Mouse (Mus musculus) liver, embryonic 13.5 days (tissue): Measurements from ENCODE around the gene Cyp2d34. TPM values are rescaled to one million over a fixed set of nuclear protein-coding genes. Genes with fewer than 3 reads are reported as not detected.

Experiments used
- ATAC-seq: fragments of 200-750 bp; cut with Nextera tagmentation; 2 replicates; pipeline ENCODE4 v1.8.0; 2017; ENCODE audit warnings: low read depth, mild to moderate bottlenecking, moderate number of reproducible peaks, moderate library complexity
- DNase-seq: peaks from one replicate; pipeline ENCODE4 v3.0.0; 2022
- H3K27ac ChIP-seq: fragments of 300-500 bp; sonication (generic); 2 replicates; pipeline ENCODE4 v1.5.1; 2015; ENCODE audit warnings: moderate library complexity, mild to moderate bottlenecking, inconsistent platforms
- H3K27me3 ChIP-seq: fragments of 300-500 bp; sonication (generic); 2 replicates; pipeline ENCODE4 v1.6.1; 2015; ENCODE audit warnings: mild to moderate bottlenecking, inconsistent platforms
- H3K36me3 ChIP-seq: fragments of 300-500 bp; sonication (generic); 2 replicates; pipeline ENCODE4 v1.6.1; 2015; ENCODE audit warnings: mild to moderate bottlenecking, inconsistent platforms
- H3K4me1 ChIP-seq: fragments of 300-500 bp; sonication (generic); replicated peaks from 2 replicates; pipeline ENCODE4 v1.6.1; 2015; ENCODE audit warnings: inconsistent platforms
- H3K4me2 ChIP-seq: fragments of 300-500 bp; sonication (generic); 2 replicates; pipeline ENCODE4 v1.6.1; 2015; ENCODE audit warnings: inconsistent platforms, mild to moderate bottlenecking, moderate library complexity
- H3K4me3 ChIP-seq: fragments of 300-500 bp; sonication (generic); replicated peaks from 2 replicates; pipeline ENCODE4 v1.5.1; 2015; ENCODE audit warnings: mild to moderate bottlenecking, inconsistent platforms
- H3K9ac ChIP-seq: fragments of 300-500 bp; sonication (generic); 2 replicates; pipeline ENCODE4 v1.6.1; 2015; ENCODE audit warnings: mild to moderate bottlenecking, inconsistent platforms
- H3K9me3 ChIP-seq: fragments of 300-500 bp; sonication (generic); replicated peaks from 2 replicates; pipeline ENCODE4 v1.6.1; 2016; ENCODE audit warnings: inconsistent platforms
- WGBS: fragments of 180-500 bp; shearing (Covaris S2); methylation state at CpG from one replicate; pipeline ENCODE4 v1.1.7; 2015; ENCODE audit not compliant: insufficient replicate concordance; 5-methylcytosine and 5-hydroxymethylcytosine counted together
- polyA plus RNA-seq: library from polyadenylated mRNA; unstranded; fragments of >200 nt; fragmentation: Nextera tagmentation; extraction: Ambion mirVana; gene quantifications from 2 replicates; pipeline ENCODE4 v1.2.1, GENCODE M21; 2015

The Cyp2d34 gene
- polyA plus RNA-seq: not detected in 2 replicates

DNA sequence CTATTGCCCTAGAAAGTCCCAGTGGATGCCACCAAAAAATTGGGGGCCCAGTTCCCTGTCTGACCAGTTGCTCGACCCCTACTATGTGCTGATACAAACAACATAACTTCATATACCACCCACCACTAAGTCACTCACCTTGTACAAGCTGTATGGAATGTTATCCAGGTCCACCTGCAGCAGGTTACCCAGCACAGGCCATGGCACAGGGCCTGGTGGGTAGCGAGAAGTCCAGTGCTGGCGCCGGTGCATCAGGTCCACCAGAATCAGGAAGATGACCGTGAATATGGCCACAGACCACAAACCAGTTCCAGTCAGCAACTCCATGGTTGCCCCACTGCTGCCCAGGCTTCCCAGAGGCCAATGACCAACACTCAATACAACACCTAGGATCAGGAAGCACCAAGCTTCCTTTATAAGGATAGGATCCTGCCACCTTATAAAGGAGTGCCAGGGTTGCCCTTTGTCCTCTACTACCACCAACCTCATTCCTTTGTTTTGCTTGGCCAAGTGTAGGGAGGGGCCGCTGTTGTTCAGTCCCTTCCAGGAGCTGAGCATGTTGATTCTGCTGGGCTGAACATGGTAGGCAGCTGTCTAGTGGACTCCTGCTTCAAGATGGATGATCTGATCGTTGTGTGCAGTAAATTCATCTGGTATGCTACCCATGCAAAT is at the start of gene Cyp2d34:
TSS of gene Cyp2d34 (minus strand) at position 416 of the 672 bp plus-strand sequence.
- no peak within 1 kb of the TSS for H3K27ac ChIP-seq
- no peak within 1 kb of the TSS for H3K9ac ChIP-seq
- 59% methylated on average over 7 of the region's 7 CpGs for WGBS
- ATAC-seq: no peak
- DNase-seq: no peak
- H3K27me3 ChIP-seq: no peaks in the 10 kb centered on the region
- H3K4me1 ChIP-seq: no peaks in the 10 kb centered on the region
- H3K4me3 ChIP-seq: no peak within 1 kb of the TSS
- no peaks in the 10 kb centered on the region for H3K36me3 ChIP-seq
- H3K9me3 ChIP-seq: no peaks in the 10 kb centered on the region; the same call in 1 of the 2 replicates
- no peak within 1 kb of the TSS for H3K4me2 ChIP-seq

DNA sequence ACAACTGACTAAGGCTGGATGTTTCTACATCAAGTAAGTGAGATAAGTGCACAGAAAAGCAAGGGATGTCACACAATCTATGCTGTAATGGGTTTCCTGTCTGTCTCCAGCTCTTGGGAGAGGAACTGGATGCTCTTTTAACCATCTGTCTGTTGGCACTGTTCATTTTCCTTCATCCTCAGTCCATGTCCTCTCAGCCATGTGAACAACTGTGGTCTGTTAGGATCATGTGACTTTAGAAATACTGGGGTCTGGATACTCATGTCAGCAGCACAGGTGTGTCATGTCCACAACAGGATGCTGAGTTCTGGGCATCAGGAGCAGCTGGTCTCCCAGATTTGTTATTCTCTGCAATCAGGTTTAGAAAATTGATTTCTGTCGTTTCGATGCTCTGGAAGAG is 35.6 kb upstream of the Cyp2d34 start:
- Histone ChIP-seq H3K9ac (no peak overlapping the region), H3K9me3 (no peaks in the 10 kb centered on the region)
- WGBS: 58% methylated on average over 2 of the region's 2 CpGs

DNA sequence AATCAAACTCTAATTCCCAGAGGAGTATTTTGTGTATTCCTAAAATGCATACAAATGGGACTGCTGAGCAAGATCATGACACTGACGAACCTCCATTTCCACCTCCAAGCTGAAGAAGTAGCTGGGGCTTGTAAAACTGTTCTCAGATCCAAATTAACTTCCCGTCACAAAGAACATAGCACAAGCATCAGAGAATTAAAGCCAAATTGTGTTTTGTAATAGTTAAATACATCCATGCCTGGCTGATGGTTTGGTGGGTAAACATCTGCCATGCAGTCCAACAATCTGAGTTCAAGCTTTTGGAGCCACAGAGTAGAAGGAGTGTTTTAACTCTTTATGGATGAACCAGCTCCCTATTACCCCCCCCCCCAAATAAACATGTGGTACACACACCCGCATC is 23.6 kb upstream of the Cyp2d34 start:
- H3K27ac ChIP-seq: no peak overlapping the region
- no peak overlapping the region for H3K4me2 ChIP-seq
- DNase-seq (no peak), ATAC-seq (no peak)
- WGBS: 51% methylated on average over 3 of the region's 3 CpGs
- H3K4me1 ChIP-seq: no peaks in the 10 kb centered on the region
- H3K36me3 ChIP-seq: no peaks in the 10 kb centered on the region
- H3K9me3 ChIP-seq: no peaks in the 10 kb centered on the region
- no peak overlapping the region for H3K4me3 ChIP-seq
- H3K9ac ChIP-seq: no peak overlapping the region
- H3K27me3 ChIP-seq: no peaks in the 10 kb centered on the region

More for the DNA sequence above, 35.6 kb upstream of the Cyp2d34 start:
- no peaks in the 10 kb centered on the region for H3K36me3 ChIP-seq
- no peak for ATAC-seq
- H3K4me1 ChIP-seq: no peaks in the 10 kb centered on the region
- no peak overlapping the region for H3K4me2 ChIP-seq
- no peaks in the 10 kb centered on the region for H3K27me3 ChIP-seq
- H3K27ac ChIP-seq: no peak overlapping the region
- DNase-seq: no peak
- no peak overlapping the region for H3K4me3 ChIP-seq

DNA sequence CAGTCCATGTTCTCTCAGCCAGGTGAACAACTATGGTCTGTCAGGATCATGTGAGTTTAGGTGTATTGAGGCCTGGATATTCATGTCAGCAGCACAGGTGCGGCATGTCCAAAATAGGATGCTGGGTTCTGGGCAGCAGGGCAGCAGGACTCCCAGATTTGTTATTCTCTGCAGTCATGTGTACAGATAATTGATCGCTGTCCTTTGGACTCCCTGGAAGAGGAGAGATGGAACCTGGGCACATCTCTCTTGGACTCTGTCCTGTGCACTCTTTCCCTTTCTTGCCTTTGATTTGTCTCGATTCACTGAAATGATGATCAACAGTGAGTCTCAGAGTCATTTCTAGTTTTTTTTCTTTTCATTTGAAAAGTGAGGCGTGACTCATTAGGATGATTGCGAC is 23.0 kb upstream of the Cyp2d34 start:
- ATAC-seq (no peak), DNase-seq (no peak)
- H3K9me3 ChIP-seq: no peaks in the 10 kb centered on the region
- no peak overlapping the region for H3K4me3 ChIP-seq
- no peak overlapping the region for H3K9ac ChIP-seq
- H3K4me2 ChIP-seq: no peak overlapping the region
- no peak overlapping the region for H3K27ac ChIP-seq
- H3K27me3 ChIP-seq: no peaks in the 10 kb centered on the region
- no peaks in the 10 kb centered on the region for H3K4me1 ChIP-seq
- no peaks in the 10 kb centered on the region for H3K36me3 ChIP-seq
- WGBS: 70% methylated on average over 5 of the region's 5 CpGs

DNA sequence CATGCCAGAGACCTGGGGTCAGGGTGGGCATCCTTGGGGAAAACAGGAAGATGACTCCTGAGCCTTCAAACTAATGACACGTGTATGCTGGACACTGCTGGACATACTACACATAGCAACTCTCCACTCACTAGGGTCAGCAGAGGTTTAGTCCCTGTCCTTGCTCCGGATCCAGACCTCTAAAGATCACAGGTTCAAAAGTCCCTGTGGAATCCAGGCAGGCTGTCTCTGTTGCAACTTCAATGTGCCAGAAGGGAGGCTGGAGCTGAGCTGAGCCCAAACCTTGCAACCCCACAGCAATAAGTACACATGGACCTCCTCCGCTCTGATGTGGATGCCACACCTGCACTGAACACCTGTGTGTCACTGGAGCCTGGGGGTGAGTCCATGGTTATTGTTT is 22.0 kb upstream of the Cyp2d34 start:
- H3K27me3 ChIP-seq: no peaks in the 10 kb centered on the region
- no peak overlapping the region for H3K4me3 ChIP-seq
- DNase-seq (no peak), ATAC-seq (no peak)
- no peak overlapping the region for H3K4me2 ChIP-seq
- no peak overlapping the region for H3K9ac ChIP-seq
- no peak overlapping the region for H3K27ac ChIP-seq
- H3K36me3 ChIP-seq: no peaks in the 10 kb centered on the region
- no peaks in the 10 kb centered on the region for H3K9me3 ChIP-seq
- H3K4me1 ChIP-seq: no peaks in the 10 kb centered on the region
- WGBS: 56% methylated on average over 3 of the region's 3 CpGs

DNA sequence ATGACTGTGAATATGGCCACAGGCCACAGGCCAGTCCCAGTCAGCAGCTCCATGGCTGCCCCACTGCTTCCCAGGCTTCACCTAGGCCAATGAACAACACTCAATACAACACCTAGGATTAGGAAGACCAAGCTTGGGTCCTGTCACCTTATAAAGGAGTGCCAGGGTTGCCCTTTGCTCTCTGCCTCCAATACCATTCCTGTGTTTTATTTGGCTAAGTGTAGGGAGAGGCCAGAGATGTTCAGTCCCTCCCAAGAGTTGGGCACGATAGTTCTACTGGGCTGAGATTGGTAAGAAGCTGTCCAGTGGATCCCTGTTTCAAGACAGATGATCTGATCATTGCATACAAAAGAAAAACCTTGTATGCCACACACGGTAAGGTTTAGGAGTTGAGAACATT is 21.2 kb upstream of the Cyp2d34 start:
- Histone ChIP-seq H3K36me3 (no peaks in the 10 kb centered on the region), H3K4me3 (no peak overlapping the region), H3K9me3 (no peaks in the 10 kb centered on the region), H3K4me1 (peaks cover 7% of the 10 kb centered on the region), H3K9ac (no peak overlapping the region), H3K27ac (no peak overlapping the region), H3K4me2 (no peak overlapping the region), H3K27me3 (no peaks in the 10 kb centered on the region)
- DNase-seq (no peak), ATAC-seq (no peak)
- 57% methylated on average over 2 of the region's 2 CpGs for WGBS

DNA sequence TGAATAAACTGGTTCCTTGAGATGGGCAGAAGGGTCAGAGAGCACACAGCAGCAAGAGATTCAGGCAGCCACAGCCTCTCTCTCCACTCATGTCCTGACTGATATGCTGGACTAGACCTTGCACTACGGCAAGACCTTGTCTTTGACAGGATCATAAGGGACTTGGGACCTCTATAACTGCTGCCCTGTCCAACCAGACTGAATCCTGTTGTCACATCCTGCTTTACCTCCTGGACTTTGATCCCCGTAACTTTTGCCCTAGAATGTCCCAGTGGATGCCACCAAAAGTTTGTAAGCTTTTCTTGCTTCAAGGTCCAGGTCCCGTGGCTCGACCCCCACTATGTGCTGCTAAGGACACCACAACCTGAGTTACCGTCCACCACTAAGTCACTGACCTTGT is 20.6 kb upstream of the Cyp2d34 start:
- no peak for DNase-seq
- no peak overlapping the region for H3K27ac ChIP-seq
- H3K9me3 ChIP-seq: no peaks in the 10 kb centered on the region
- WGBS: 50% methylated on average over 5 of the region's 5 CpGs
- no peak overlapping the region for H3K4me3 ChIP-seq
- no peak overlapping the region for H3K9ac ChIP-seq
- H3K4me2 ChIP-seq: no peak overlapping the region
- H3K4me1 ChIP-seq: peaks cover 10% of the 10 kb centered on the region
- H3K36me3 ChIP-seq: no peaks in the 10 kb centered on the region
- H3K27me3 ChIP-seq: no peaks in the 10 kb centered on the region
- ATAC-seq: no peak

DNA sequence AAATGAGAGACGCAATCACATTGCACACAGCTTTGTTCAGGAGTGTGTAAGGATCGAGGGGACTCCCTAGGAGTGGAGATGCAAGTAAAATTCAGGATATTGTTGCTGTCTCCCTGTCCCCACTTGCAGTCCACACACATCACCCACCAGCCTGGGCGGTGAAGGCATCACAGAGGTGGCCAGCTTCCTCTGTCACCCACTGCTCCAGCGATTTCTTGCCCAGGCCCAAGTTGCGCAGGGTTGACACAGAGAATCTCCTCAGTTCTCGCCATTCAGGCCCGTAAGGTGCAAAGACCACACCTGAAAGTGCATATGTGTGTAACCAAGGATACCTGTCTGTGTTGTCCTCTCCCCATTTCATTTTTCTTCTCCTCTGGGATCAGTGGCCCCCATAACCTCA is 19.5 kb upstream of the Cyp2d34 start:
- H3K27me3 ChIP-seq: no peaks in the 10 kb centered on the region
- H3K9me3 ChIP-seq: no peaks in the 10 kb centered on the region
- H3K4me1 ChIP-seq: peaks cover 10% of the 10 kb centered on the region
- no peaks in the 10 kb centered on the region for H3K36me3 ChIP-seq
- DNase-seq: no peak
- 64% methylated on average over 7 of the region's 7 CpGs for WGBS
- H3K27ac ChIP-seq: no peak overlapping the region
- no peak overlapping the region for H3K4me2 ChIP-seq
- no peak for ATAC-seq
- H3K4me3 ChIP-seq: no peak overlapping the region
- no peak overlapping the region for H3K9ac ChIP-seq

DNA sequence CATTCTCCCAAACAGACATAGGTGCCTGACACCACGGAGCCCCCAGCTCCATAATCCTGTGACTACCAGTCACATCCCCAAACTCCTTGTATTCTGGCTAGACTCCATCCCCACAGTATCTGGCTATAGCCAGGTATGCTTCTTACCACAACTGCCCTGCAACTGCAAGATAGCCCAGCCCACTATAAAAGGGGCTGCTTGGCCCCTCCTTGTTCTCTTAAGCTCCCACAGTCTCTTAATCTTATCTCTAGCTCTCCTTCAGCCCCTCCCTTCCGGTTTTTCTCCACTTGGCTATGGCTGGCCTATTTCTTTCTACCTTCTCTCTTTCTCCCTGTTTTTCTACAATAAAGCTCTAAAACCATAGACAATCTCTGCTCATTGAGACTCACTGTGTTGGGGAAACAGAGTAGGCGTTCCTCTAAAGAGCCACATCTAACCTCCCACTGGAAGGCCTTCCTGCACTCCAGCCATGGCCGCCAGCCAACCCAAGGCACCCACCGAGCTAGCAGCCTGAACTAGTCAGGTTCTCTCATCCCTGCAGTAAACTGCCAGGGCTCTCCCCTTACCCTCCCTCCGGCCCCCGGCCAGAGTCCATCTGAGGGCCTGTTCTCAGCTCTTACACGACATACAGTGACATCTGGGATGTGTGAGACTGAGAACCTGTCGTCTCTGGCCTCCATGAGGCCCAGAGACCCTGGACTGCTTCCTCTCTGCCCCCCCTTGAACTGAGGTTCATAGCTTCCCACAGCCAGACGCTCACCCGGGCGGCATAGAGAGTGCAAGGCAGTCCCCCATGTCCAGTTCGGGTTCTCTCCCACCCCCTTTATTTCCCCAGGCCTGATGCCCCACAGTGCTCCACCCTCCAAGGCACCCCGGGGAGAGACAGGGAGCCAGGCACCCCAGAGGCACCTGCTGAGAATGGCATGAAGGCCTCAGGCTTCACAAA is 16.7 kb upstream of the Cyp2d34 start:
- DNase-seq: no peak
- 60% methylated on average over 14 of the region's 14 CpGs for WGBS

DNA sequence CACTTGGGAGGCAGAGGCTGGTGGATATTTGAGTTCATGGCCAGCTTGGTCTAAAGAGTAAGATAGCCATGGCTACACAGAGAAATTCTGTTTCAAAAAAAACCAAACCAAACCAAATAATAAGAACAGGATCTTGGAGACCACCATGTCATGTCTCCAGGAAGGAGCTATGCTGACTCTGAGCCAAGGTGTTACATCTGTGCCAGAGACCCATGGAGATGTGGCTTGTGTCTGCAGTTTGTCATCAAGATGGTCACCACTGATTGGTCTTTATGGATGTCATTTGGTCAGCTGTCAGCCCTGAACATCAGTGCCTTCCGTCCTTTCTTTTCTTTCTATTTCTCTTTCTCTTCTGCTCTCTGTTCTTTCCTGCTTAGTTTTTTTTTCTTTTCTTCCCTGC is 14.2 kb upstream of the Cyp2d34 start:
- Histone ChIP-seq H3K4me1 (peaks cover 10% of the 10 kb centered on the region), H3K4me2 (no peak overlapping the region), H3K36me3 (no peaks in the 10 kb centered on the region), H3K9ac (no peak overlapping the region), H3K27ac (no peak overlapping the region), H3K9me3 (no peaks in the 10 kb centered on the region), H3K4me3 (no peak overlapping the region), H3K27me3 (no peaks in the 10 kb centered on the region)
- no peak for ATAC-seq
- 78% methylated on average over 1 of the region's 1 CpGs for WGBS
- DNase-seq: no peak

More for the DNA sequence above, 16.7 kb upstream of the Cyp2d34 start:
- Histone ChIP-seq H3K9me3 (no peaks in the 10 kb centered on the region), H3K4me3 (no peak overlapping the region), H3K4me2 (no peak overlapping the region), H3K36me3 (no peaks in the 10 kb centered on the region), H3K27me3 (no peaks in the 10 kb centered on the region), H3K4me1 (peaks cover 10% of the 10 kb centered on the region), H3K27ac (no peak overlapping the region), H3K9ac (no peak overlapping the region)
- ATAC-seq: peak; percentile 72

DNA sequence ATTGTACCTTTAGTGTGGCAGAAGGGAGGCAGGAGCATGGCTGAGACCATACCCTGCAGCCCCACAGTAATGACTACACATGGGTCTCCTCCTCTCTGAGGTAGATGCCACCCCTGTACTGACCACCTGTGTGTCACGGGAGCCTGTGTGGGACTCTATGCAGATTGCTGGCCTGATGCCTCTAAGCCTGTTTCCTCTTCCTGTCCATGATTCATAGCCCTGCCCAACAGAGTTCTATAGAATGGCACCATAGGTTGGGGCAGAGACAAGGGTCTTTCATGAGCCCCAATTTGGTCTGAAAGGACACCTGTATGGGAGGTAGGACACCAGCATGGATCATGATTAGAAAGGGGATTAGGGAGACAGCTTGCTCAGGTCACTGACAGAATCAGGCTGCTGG is 1.2 kb upstream of the Cyp2d34 start:
- 43% methylated on average over 1 of the region's 1 CpGs for WGBS
- Histone ChIP-seq H3K27ac (no peak overlapping the region), H3K4me2 (no peak overlapping the region), H3K4me1 (no peaks in the 10 kb centered on the region), H3K9me3 (no peaks in the 10 kb centered on the region; the same call in 1 of the 2 replicates), H3K9ac (no peak overlapping the region), H3K4me3 (no peak overlapping the region), H3K36me3 (no peaks in the 10 kb centered on the region), H3K27me3 (no peaks in the 10 kb centered on the region)
- DNase-seq (no peak), ATAC-seq (no peak)
